Mouse (Mus musculus) midbrain, embryonic 10.5 days (tissue): ENCODE results near the gene Ppp1r32. TPM values are rescaled to one million over a fixed set of nuclear protein-coding genes. Genes with fewer than 3 reads are reported as not detected.

Experiments
- DNase-seq: peaks from one replicate; pipeline ENCODE4 v3.0.0-alpha.2; 2017; ENCODE audit warnings: low spot score
- H3K27ac ChIP-seq: fragments of 300-500 bp; sonication (generic); replicated peaks from 2 replicates; pipeline ENCODE4 v1.5.1; 2016; ENCODE audit warnings: mild to moderate bottlenecking
- H3K27me3 ChIP-seq: fragments of 300-500 bp; sonication (generic); 2 replicates; pipeline ENCODE4 v1.6.1; 2016; ENCODE audit warnings: low read depth, mild to moderate bottlenecking; ENCODE audit not compliant: poor library complexity, severe bottlenecking
- H3K36me3 ChIP-seq: fragments of 300-500 bp; sonication (generic); 2 replicates; pipeline ENCODE4 v1.6.1; 2016; ENCODE audit warnings: mild to moderate bottlenecking, moderate library complexity
- H3K4me1 ChIP-seq: fragments of 300-500 bp; sonication (generic); 2 replicates; pipeline ENCODE4 v1.6.1; 2016
- H3K4me3 ChIP-seq: fragments of 300-500 bp; sonication (generic); 2 replicates; pipeline ENCODE4 v1.5.1; 2016; ENCODE audit warnings: mild to moderate bottlenecking, moderate library complexity
- H3K9me3 ChIP-seq: fragments of 300-500 bp; sonication (generic); replicated peaks from 2 replicates; pipeline ENCODE4 v1.6.1; 2016; ENCODE audit warnings: mild to moderate bottlenecking
- WGBS: fragments of 180-500 bp; shearing (Covaris S2); methylation state at CpG from one replicate; pipeline ENCODE4 v1.1.7; 2016; 5-methylcytosine and 5-hydroxymethylcytosine counted together
- polyA plus RNA-seq: library from polyadenylated mRNA; unstranded; fragments of >200 nt; fragmentation: Nextera tagmentation; extraction: Ambion mirVana; gene quantifications from 2 replicates; pipeline ENCODE4 v1.2.1, GENCODE M21; 2016

Gene Ppp1r32
- polyA plus RNA-seq, 1 experiment from 2014 or later, result 0.47 TPM

DNA sequence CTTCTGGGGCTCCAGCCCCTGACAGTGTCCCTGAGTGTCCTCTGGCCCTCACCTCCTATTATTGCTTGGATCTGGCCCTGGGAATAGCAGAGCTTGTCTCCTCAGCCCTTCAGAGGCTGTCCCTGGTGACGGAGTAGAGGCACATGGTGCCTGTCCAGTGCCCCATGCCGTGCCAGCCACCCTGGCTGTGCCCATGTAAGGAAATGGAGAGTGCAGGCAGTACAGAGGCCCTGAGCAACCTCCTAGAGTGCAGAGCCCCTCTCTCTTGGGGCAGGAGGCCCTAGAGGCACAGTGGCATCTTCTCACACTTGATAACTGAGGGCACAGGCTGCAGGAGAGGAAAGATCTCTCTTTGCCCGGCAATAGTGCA is 27.3 kb downstream of the Ppp1r32 start:
- Histone ChIP-seq H3K27me3 (peaks cover 90% of the 10 kb centered on the region), H3K4me1 (peaks cover 75% of the 10 kb centered on the region), H3K27ac (no peak overlapping the region), H3K36me3 (no peaks in the 10 kb centered on the region), H3K9me3 (no peaks in the 10 kb centered on the region), H3K4me3 (no peak overlapping the region)
- DNase-seq, result no peak
- WGBS, result 74% methylated on average over 3 of the region's 3 CpGs

GRCm38 (mm10) chr19:10454718-10455436 is 27.9 kb downstream of the Ppp1r32 start:
- peaks cover 72% of the 10 kb centered on the region for H3K4me1 ChIP-seq
- H3K27me3 ChIP-seq, result peaks cover 85% of the 10 kb centered on the region

GRCm38 (mm10) chr19:10449708-10450107 is 33.0 kb downstream of the Ppp1r32 start:
- Histone ChIP-seq H3K27me3 (peaks cover 33% of the 10 kb centered on the region), H3K27ac (no peak overlapping the region), H3K9me3 (no peaks in the 10 kb centered on the region; the same call in 1 of the 2 replicates), H3K4me3 (no peak overlapping the region), H3K36me3 (peaks cover 28% of the 10 kb centered on the region), H3K4me1 (peaks cover 34% of the 10 kb centered on the region)
- WGBS, result 11% methylated on average over 3 of the region's 3 CpGs
- peak; percentile 74 for DNase-seq

More at GRCm38 (mm10) chr19:10454718-10455436, 27.9 kb downstream of the Ppp1r32 start:
- no peak for DNase-seq
- H3K36me3 ChIP-seq, result no peaks in the 10 kb centered on the region
- WGBS, result 70% methylated on average over 4 of the region's 4 CpGs
- no peaks in the 10 kb centered on the region for H3K9me3 ChIP-seq
- no peak overlapping the region for H3K27ac ChIP-seq
- H3K4me3 ChIP-seq, result no peak overlapping the region

- no peak overlapping the region for H3K27ac ChIP-seq
- H3K36me3 ChIP-seq, result peaks cover 34% of the 10 kb centered on the region
- no peak overlapping the region for H3K4me3 ChIP-seq
- DNase-seq, result no peak
- H3K27me3 ChIP-seq, result peaks cover 28% of the 10 kb centered on the region
- H3K9me3 ChIP-seq, result no peaks in the 10 kb centered on the region; the same call in 1 of the 2 replicates
- peaks cover 31% of the 10 kb centered on the region for H3K4me1 ChIP-seq
- 63% methylated on average over 6 of the region's 6 CpGs for WGBS
Observed at GRCm38 (mm10) chr19:10449190-10449589, 33.5 kb downstream of the Ppp1r32 start.

- H3K36me3 ChIP-seq, result peaks cover 43% of the 10 kb centered on the region
- H3K4me1 ChIP-seq, result peaks cover 31% of the 10 kb centered on the region
- WGBS, result 95% methylated on average over 7 of the region's 7 CpGs
- H3K4me3 ChIP-seq, result no peak overlapping the region
- H3K27me3 ChIP-seq, result peaks cover 19% of the 10 kb centered on the region
- no peak overlapping the region for H3K27ac ChIP-seq
- DNase-seq, result no peak
- no peaks in the 10 kb centered on the region; the same call in 1 of the 2 replicates for H3K9me3 ChIP-seq
Observed at GRCm38 (mm10) chr19:10448275-10448674, 34.5 kb downstream of the Ppp1r32 start.

- Histone ChIP-seq H3K9me3 (no peaks in the 10 kb centered on the region; the same call in 1 of the 2 replicates), H3K36me3 (peaks cover 62% of the 10 kb centered on the region), H3K4me1 (peaks cover 7% of the 10 kb centered on the region), H3K27me3 (no peaks in the 10 kb centered on the region), H3K4me3 (no peak overlapping the region), H3K27ac (no peak overlapping the region)
- DNase-seq, result no peak
- WGBS, result 94% methylated on average over 15 of the region's 15 CpGs
Observed at GRCm38 (mm10) chr19:10444685-10445369, 37.9 kb downstream of the Ppp1r32 start.

DNA sequence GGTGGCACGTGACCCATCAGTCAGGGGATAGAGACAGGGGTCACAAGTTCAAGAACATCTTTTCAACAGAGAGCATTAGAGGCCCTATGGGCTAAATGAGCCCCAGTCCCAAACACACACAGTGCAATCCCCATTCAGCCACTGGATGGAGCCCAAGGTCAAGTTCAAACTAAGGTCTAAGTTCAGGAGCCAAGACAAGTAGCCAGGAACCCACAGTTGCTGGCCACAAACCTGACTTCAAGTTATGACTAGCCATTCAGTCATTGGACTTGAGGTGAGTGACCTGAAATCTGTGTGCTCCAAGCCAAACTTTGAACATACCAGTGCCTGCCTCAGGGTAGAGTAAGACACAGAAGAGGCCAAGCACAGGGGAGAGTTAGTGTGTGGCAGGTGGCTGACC is 45.2 kb downstream of the Ppp1r32 start:
- Histone ChIP-seq H3K9me3 (no peaks in the 10 kb centered on the region), H3K4me3 (no peak overlapping the region), H3K27ac (no peak overlapping the region), H3K36me3 (peaks cover 16% of the 10 kb centered on the region), H3K27me3 (peaks cover 23% of the 10 kb centered on the region), H3K4me1 (peaks cover 10% of the 10 kb centered on the region; the same call in 1 of the 2 replicates)
- WGBS, result 73% methylated on average over 1 of the region's 1 CpGs
- DNase-seq, result no peak

DNA sequence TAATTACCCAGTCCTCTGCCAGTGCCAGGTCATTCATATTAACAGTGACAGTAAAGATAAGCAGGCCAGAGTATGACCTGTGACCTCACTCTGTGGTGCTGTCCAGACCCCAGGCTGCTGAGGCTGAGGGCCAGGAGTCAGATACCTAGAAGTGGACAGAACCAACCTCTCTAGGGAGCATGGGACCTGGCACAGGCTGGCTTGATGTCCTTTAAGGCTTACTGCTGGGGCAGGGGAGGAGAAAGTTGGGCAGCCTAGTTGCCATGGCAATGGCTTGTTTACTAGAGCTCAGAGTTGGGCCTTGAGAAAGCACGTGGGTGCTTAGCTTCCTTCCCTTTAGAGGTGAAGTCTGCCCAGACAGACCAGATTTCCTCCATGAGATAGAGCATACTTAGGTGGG is 46.0 kb downstream of the Ppp1r32 start:
- Histone ChIP-seq H3K4me1 (peaks cover 13% of the 10 kb centered on the region; the same call in 1 of the 2 replicates), H3K36me3 (peaks cover 15% of the 10 kb centered on the region), H3K27me3 (peaks cover 23% of the 10 kb centered on the region), H3K9me3 (no peaks in the 10 kb centered on the region), H3K27ac (no peak overlapping the region), H3K4me3 (no peak overlapping the region)
- WGBS, result 59% methylated on average over 1 of the region's 1 CpGs
- DNase-seq, result no peak

DNA sequence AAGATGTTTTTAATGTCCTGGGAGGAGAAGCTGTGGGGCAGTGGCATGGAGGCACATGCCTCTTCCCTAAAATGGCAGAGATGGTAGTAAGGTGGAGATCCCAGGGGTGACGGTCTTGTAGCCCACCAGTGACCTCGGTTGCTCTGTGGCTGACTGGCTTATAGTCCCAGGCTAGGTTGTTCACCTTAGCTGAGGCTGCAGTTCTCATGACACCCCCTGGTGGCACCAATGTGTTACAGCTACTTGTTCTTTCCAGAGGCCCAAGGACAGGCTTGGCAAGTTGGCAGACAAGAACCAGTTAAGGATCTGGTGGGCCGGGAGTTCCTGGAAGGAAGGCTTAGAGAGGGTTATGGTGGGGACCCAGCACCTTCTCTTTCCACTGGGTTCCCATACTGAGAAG is 46.8 kb downstream of the Ppp1r32 start:
- peaks cover 14% of the 10 kb centered on the region for H3K36me3 ChIP-seq
- peaks cover 15% of the 10 kb centered on the region for H3K4me1 ChIP-seq
- 56% methylated on average over 3 of the region's 3 CpGs for WGBS
- peak; percentile 66 for DNase-seq
- no peaks in the 10 kb centered on the region for H3K9me3 ChIP-seq
- H3K27ac ChIP-seq, result no peak overlapping the region
- no peak overlapping the region for H3K4me3 ChIP-seq
- peaks cover 23% of the 10 kb centered on the region for H3K27me3 ChIP-seq

GRCm38 (mm10) chr19:10434927-10435326 is 47.8 kb downstream of the Ppp1r32 start:
- no peak for DNase-seq
- WGBS, result 83% methylated on average over 6 of the region's 6 CpGs
- H3K36me3 ChIP-seq, result 0 out of 2 replicates have a peak, but pooled peaks cover 6% of the 10 kb centered on the region

DNA sequence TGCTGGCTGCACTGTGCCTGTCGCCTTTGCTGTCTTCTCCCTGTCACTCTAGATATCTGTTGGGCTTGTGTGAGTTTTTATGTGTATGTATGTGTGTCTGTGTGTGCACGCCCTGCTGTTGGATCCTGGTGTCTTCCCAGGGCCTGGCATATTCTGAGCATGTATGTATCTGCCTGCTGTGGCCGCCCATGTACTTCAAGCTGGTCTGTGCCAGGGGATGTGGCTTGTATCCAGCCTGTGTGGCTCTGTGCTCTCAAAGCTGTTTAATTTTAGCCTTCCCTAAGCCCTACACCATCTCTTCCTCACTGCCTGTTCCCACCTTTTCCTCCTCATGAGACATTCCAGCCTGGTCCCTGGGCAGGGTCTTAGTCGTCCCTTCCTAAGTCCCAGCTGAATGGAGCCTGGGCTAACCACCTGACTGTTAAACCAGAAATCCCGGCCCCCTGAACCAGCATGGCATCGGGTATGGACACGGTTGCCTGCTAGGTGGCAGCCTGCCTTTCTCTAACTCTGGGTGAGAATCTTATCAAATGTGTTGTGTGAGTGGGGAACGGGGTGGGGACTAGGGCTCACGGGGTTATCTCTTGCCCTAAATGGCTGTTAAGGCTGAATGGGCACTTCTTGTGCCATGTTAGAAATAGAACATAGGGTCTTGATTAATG is 48.7 kb downstream of the Ppp1r32 start:
- Histone ChIP-seq H3K27ac (no peak overlapping the region), H3K27me3 (peaks cover 31% of the 10 kb centered on the region), H3K36me3 (no peaks in the 10 kb centered on the region), H3K9me3 (no peaks in the 10 kb centered on the region), H3K4me1 (peaks cover 24% of the 10 kb centered on the region), H3K4me3 (no peak overlapping the region)
- DNase-seq, result no peak
- 70% methylated on average over 9 of the region's 9 CpGs for whole genome bisulfite sequencing

More at GRCm38 (mm10) chr19:10434927-10435326, 47.8 kb downstream of the Ppp1r32 start:
- Histone ChIP-seq H3K4me3 (no peak overlapping the region), H3K27ac (no peak overlapping the region), H3K9me3 (no peaks in the 10 kb centered on the region), H3K27me3 (peaks cover 31% of the 10 kb centered on the region), H3K4me1 (peaks cover 24% of the 10 kb centered on the region)

DNA sequence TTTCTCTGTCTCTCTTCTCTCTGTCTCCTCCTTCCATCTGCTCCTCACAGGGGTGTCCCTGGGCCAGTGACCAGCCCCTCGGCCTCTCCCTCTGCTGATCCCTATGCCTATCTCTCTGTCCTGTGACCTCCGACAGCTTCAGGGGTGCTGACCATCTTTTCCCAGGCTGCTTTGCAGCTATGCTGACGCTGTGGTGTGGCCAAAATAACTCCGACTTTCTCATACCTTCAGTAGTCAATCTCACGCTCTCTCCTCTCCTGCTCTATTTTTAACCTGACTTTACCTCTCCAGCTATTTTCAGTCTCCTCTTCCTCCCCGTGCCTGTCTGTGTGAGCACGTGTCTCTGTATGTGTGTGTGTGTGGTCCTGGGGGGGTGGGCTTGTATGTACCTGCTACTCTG is 49.5 kb downstream of the Ppp1r32 start:
- whole genome bisulfite sequencing, result 86% methylated on average over 7 of the region's 7 CpGs
- H3K9me3 ChIP-seq, result no peaks in the 10 kb centered on the region

More for the DNA sequence above, 49.5 kb downstream of the Ppp1r32 start:
- Histone ChIP-seq H3K4me3 (no peak overlapping the region), H3K27me3 (peaks cover 33% of the 10 kb centered on the region), H3K4me1 (peaks cover 24% of the 10 kb centered on the region), H3K27ac (0 out of 2 replicates have a peak overlapping the region, but pooled peaks have one; percentile 42), H3K36me3 (no peaks in the 10 kb centered on the region)
- no peak for DNase-seq
